Mouse (Mus musculus) kidney, adult 18-20 months (tissue): ENCODE results near the gene Gpat3.
A peak's percentile ranks its signal among the peaks of the same experiment; 100 is the strongest.

Source experiments
- DNase-seq: peaks from one replicate; pipeline ENCODE4 v3.0.0; 2021

Gene Gpat3

GRCm38 (mm10) chr5:100845485-100845847, at the start of gene Gpat3:
TSS of gene Gpat3 (plus strand) at chr5:100845713.
- DNase-seq = peak; percentile 45

GRCm38 (mm10) chr5:100798165-100798860, 47.2 kb upstream of the Gpat3 start, which contains the start of the genes Helq and Mrps18c:
TSS of gene Helq (minus strand) at chr5:100798598.
TSS of gene Mrps18c (plus strand) at chr5:100798627.
- DNase-seq = peak; percentile 91

GRCm38 (mm10) chr5:100818341-100818740, 27.2 kb upstream of the Gpat3 start:
- no peak for DNase-seq

- DNase-seq = no peak
Measured at GRCm38 (mm10) chr5:100819568-100820480, 25.7 kb upstream of the Gpat3 start.

- DNase-seq = peak; percentile 90
Measured at GRCm38 (mm10) chr5:100820483-100821184, 24.9 kb upstream of the Gpat3 start, which contains the start of gene Abraxas1. TSS of gene Abraxas1 (minus strand) at chr5:100820965.

- no peak for DNase-seq
Measured at GRCm38 (mm10) chr5:100821375-100821774, 24.1 kb upstream of the Gpat3 start.

GRCm38 (mm10) chr5:100822826-100823225, 22.7 kb upstream of the Gpat3 start:
- DNase-seq = no peak

GRCm38 (mm10) chr5:100825975-100826374, 19.5 kb upstream of the Gpat3 start:
- peak; percentile 3 for DNase-seq

- DNase-seq = no peak
Measured at GRCm38 (mm10) chr5:100826531-100826930, 19.0 kb upstream of the Gpat3 start.

- no peak for DNase-seq
Measured at GRCm38 (mm10) chr5:100828701-100829100, 16.8 kb upstream of the Gpat3 start.

GRCm38 (mm10) chr5:100832680-100833079, 12.8 kb upstream of the Gpat3 start:
- DNase-seq = no peak

- DNase-seq = no peak
Measured at GRCm38 (mm10) chr5:100833841-100834240, 11.7 kb upstream of the Gpat3 start.

GRCm38 (mm10) chr5:100835862-100836538, 9.5 kb upstream of the Gpat3 start:
- DNase-seq = no peak

GRCm38 (mm10) chr5:100837907-100838306, 7.6 kb upstream of the Gpat3 start:
- DNase-seq = no peak

GRCm38 (mm10) chr5:100844485-100844884, 1.0 kb upstream of the Gpat3 start:
- DNase-seq = no peak

- DNase-seq = peak; percentile 75
Measured at GRCm38 (mm10) chr5:100845848-100846598, 510 bp downstream of the Gpat3 start.

GRCm38 (mm10) chr5:100846599-100846920, 1.0 kb downstream of the Gpat3 start:
- no peak for DNase-seq

GRCm38 (mm10) chr5:100847143-100847542, 1.6 kb downstream of the Gpat3 start:
- no peak for DNase-seq

GRCm38 (mm10) chr5:100853963-100854362, 8.4 kb downstream of the Gpat3 start:
- DNase-seq = no peak

- DNase-seq = no peak
Measured at GRCm38 (mm10) chr5:100856552-100856951, 11.0 kb downstream of the Gpat3 start.

GRCm38 (mm10) chr5:100860417-100861053, 15.0 kb downstream of the Gpat3 start:
- DNase-seq = no peak
